Mouse (Mus musculus): Measurements from ENCODE around the gene Rprd2. TPM values are rescaled to one million over a fixed set of nuclear protein-coding genes. Genes with fewer than 3 reads are reported as not detected.

Rprd2 gene
- total RNA-seq (2023), result 10 to 100 TPM; 45.9 to 48.8 TPM

GRCm38 (mm10) chr3:95818571-95819288, at the start of gene Rprd2:
TSS of gene Rprd2 (minus strand) at chr3:95818863.

GRCm38 (mm10) chr3:95855502-95856089, 36.9 kb upstream of the Rprd2 start, which contains the start of gene Prpf3:
TSS of gene Prpf3 (minus strand) at chr3:95855885.

GRCm38 (mm10) chr3:95760106-95760505, 58.6 kb downstream of the Rprd2 start, which contains the start of gene Tars2:
TSS of gene Tars2 (minus strand) at chr3:95760206.

GRCm38 (mm10) chr3:95739353-95740104, 79.1 kb downstream of the Rprd2 start, which contains the start of gene Ecm1:
TSS of gene Ecm1 (minus strand) at chr3:95739569.

Other genes with a start within 250 kb of the Rprd2 start
- 10 to 100 TPM; 22.1 to 22.2 TPM for gene Golph3l, start 229.9 kb downstream of the Rprd2 start, total RNA-seq (2023)
- 10 to 100 TPM; 66.0 to 72.8 TPM for gene Ensa, start 193.9 kb downstream of the Rprd2 start, total RNA-seq (2023)
- gene Mcl1, start 160.1 kb downstream of the Rprd2 start, total RNA-seq (2023), result 100 to 1,000 TPM; 760 to 809 TPM
- gene Adamtsl4, start 130.9 kb downstream of the Rprd2 start, total RNA-seq (2023), result 1 to 10 TPM in 1 of 2 experiments, under 1 TPM in 1; 0.88 to 4.0 TPM
- gene Ecm1, start 79.3 kb downstream of the Rprd2 start, total RNA-seq (2023), result 1 to 10 TPM; 4.6 to 8.3 TPM
- 10 to 100 TPM; 13.8 to 19.2 TPM for gene Tars2, start 58.7 kb downstream of the Rprd2 start, total RNA-seq (2023)
- gene Prpf3, start 37.0 kb upstream of the Rprd2 start, total RNA-seq (2023), result 10 to 100 TPM; 33.6 to 33.7 TPM
- gene Mrps21, start 52.7 kb upstream of the Rprd2 start, total RNA-seq (2023), result 100 to 1,000 TPM; 115 to 123 TPM
- gene Ciart, start 63.4 kb upstream of the Rprd2 start, total RNA-seq (2023), result 10 to 100 TPM in 1 of 2 experiments, 1 to 10 TPM in 1; 9.0 to 13.0 TPM
- gene BC028528, start 73.1 kb upstream of the Rprd2 start, total RNA-seq (2023), result 10 to 100 TPM; 35.1 to 40.1 TPM
- gene Aph1a, start 75.1 kb upstream of the Rprd2 start, total RNA-seq (2023), result 10 to 100 TPM; 58.8 to 65.3 TPM
- gene Car14, start 85.8 kb upstream of the Rprd2 start, total RNA-seq (2023), result not detected
- gene Anp32e, start 110.4 kb upstream of the Rprd2 start, total RNA-seq (2023), result 100 to 1,000 TPM in 1 of 2 experiments, 10 to 100 TPM in 1; 93.6 to 104 TPM
- gene Plekho1, start 177.1 kb upstream of the Rprd2 start, total RNA-seq (2023), result 10 to 100 TPM; 51.4 to 57.8 TPM
- 10 to 100 TPM; 13.5 to 17.9 TPM for gene Vps45, start 239.6 kb upstream of the Rprd2 start, total RNA-seq (2023)